Mouse (Mus musculus) sigmoid colon, adult 10 weeks (tissue): Measurements from ENCODE around the gene Tmem94. TPM values are rescaled to one million over a fixed set of nuclear protein-coding genes. Genes with fewer than 3 reads are reported as not detected.

Experiments used
- polyA plus RNA-seq: library from polyadenylated mRNA; stranded (reverse); fragments of 350-450 nt; fragmentation: Illumina TruSeq; extraction: RNeasy Lipid Tissue Mini Kit (QIAGEN cat#74804); gene quantifications from one replicate; pipeline ENCODE4 v1.2.3, GENCODE M21; 2014; ENCODE audit warnings: low read depth, low replicate concordance

Tmem94 gene
- 1.4 TPM for polyA plus RNA-seq

GRCm38 (mm10) chr11:115765103-115765606 is at the start of gene Tmem94:
Gene Tmem94, plus strand, starts transcription at chr11:115765433.

DNA sequence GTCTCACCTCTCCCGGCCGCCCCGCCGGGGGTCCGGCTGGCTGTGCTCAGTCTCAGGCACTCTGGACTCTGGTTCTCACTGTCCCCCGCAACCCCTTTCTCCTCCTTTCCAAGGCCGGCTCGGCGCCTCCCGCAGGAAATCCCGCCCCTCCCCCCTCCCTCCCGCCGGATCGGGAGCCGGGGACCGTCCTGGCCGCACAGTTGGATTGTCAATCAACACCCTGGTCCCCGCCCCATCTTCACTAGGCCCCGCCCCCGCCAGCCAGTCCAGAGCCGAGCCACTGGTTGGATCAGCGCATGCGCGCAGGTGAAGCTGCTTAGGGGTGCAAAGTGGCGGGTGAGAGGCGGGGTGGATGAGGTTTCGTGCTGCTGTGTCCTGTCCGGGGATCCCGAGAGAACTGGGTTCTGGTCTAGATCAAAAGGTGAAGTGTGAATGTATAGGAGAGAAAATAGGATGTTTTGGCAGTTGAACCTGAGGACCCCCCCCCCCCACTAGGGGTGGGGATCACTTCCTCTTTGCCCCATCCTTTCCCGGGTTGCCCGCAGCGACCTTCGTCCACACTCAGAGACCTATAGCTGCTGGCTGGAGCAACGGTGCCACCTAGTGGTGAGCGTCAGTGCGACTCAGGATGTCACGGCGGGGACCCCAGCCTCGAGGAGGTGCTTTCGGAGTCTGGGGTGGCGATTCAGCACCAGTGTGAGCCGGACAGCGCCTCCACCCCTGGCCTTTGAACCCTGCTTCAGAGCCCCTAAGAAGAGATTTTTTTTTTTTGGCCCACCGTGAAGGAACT is 48.5 kb downstream of the Tmem94 start, which contains the start of gene Caskin2:
Gene Caskin2, minus strand, starts transcription at position 133 of the 790 bp plus-strand sequence.

DNA sequence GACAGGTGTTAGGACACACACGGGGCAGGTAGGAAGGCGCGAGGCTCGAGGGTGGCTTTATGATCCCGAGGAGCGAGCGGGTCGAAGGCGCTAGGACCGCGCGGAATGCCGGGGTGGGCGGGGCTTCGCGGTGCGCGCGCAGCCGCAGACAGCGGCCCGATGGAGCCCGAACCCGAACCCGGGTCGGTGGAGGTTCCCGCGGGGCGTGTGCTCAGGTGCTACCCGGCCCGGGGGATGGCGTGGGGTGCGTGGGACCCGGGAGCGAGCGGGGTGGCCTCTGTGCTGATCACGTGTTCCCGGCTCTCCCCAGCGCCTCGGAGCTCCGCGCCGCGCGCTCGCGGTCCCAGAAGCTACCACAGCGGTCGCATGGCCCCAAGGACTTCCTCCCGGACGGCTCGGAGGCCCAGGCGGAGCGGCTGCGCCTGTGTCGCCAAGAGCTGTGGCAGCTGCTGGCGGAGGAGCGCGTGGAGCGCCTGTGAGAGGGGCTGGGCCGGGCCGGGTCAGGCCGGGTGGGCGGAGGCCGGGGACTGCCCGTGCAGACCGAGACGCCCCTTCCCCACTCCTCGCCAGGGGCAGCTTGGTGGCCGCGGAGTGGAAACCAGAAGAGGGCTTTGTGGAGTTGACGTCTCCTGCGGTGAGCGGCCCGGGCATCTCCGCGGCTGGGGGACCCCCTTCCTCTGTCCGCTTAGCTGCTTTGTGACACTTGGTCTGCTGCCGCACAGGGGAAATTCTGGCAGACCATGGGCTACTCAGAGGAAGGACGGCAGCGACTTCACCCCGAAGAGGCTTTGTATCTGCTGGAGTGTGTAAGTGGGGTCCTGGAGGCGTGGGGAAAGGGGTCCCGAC is 49.6 kb downstream of the Tmem94 start, which contains the start of gene Tsen54:
Gene Tsen54, plus strand, starts transcription at position 120 of the 846 bp plus-strand sequence.

DNA sequence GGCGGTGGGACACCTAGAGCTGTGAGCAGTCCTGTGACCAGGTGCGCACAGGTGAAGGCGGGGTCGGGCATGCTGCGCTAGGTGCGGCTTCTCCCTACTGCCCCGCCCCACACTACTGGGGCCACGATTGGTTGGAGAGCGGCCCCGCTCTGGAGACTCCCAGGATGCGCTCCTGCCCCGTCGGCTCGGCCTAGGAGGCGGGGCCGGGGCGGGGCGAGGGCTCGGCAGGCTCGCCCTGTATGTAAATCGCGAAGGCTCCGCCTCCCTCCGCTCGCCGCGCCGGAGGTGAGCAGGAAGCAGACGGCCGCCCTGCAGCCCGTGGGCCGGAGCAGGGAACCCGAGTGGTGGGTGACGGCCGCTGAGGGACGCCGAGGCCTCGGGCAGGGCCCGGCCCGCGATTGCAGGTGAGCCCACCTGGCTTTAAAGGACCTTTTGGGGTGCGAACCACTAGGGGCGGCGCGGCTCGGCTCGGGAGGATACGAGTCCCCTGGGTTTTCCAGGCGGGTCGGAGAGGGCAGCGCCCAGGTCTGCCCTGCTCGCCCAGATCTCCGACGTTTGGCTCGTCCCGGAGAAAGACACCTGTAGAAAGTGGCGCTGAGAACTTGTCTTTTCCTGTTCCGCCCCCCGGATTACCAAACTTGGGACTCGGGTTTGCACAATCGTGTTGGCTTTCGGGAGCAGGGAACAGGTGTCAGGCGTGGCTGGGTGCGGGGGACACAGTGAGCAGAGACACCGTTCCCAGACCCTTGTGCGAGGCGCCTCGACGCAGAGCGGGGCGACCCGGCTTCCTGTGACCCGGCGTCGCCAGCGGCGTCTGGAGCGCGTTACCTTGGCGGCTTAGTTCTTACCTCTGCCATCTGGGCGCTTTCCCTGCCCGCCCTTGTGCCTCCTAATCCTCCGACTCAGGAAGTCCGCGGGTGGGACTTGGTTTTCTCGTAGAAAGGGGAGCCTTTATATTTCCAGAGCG is 58.8 kb downstream of the Tmem94 start, which contains the start of gene Llgl2:
Gene Llgl2, plus strand, starts transcription at position 276 of the 967 bp plus-strand sequence.

Other genes with a start within 250 kb of the Tmem94 start
- 1,343 TPM for gene Sumo2, start 229.2 kb upstream of the Tmem94 start, polyA plus RNA-seq
- gene Nup85, start 201.0 kb upstream of the Tmem94 start, polyA plus RNA-seq, result 33.1 TPM
- 3.6 TPM for gene Mrps7, start 161.5 kb upstream of the Tmem94 start, polyA plus RNA-seq
- 6.1 TPM for gene Gga3, start 161.4 kb upstream of the Tmem94 start, polyA plus RNA-seq
- 24.5 TPM for gene Mif4gd, start 152.5 kb upstream of the Tmem94 start, polyA plus RNA-seq
- gene Slc25a19, start 137.1 kb upstream of the Tmem94 start, polyA plus RNA-seq, result 3.4 TPM
- 122 TPM for gene Grb2, start 56.8 kb upstream of the Tmem94 start, polyA plus RNA-seq
- gene Caskin2, start 48.2 kb downstream of the Tmem94 start, polyA plus RNA-seq, result 1.3 TPM
- gene Tsen54, start 49.3 kb downstream of the Tmem94 start, polyA plus RNA-seq, result not detected
- 8.3 TPM for gene Llgl2, start 58.6 kb downstream of the Tmem94 start, polyA plus RNA-seq
- gene Myo15b, start 93.0 kb downstream of the Tmem94 start, polyA plus RNA-seq, result 34.7 TPM
- not detected for gene Smim5, start 134.5 kb downstream of the Tmem94 start, polyA plus RNA-seq
- 23.0 TPM for gene Smim6, start 146.6 kb downstream of the Tmem94 start, polyA plus RNA-seq
- 6.4 TPM for gene Sap30bp, start 167.8 kb downstream of the Tmem94 start, polyA plus RNA-seq
- 2.3 TPM for gene Recql5, start 168.0 kb downstream of the Tmem94 start, polyA plus RNA-seq
- gene Itgb4, start 209.3 kb downstream of the Tmem94 start, polyA plus RNA-seq, result 1.3 TPM
- not detected for gene Galk1, start 247.3 kb downstream of the Tmem94 start, polyA plus RNA-seq